Mouse (Mus musculus) ES-E14 (cell line): ENCODE data around the gene Itch. TPM values are rescaled to one million over a fixed set of nuclear protein-coding genes. Genes with fewer than 3 reads are reported as not detected.
"Not testable (repeated sequence)": the region's sequence is repeated elsewhere in the genome, so short reads cannot be mapped to it uniquely, and the experiment has no call there.

Experiments used
- DNase-seq: peaks from one replicate; pipeline ENCODE4 v3.0.0-alpha.2; 2013; ENCODE audit warnings: low read depth, low spot score
- H3K27ac ChIP-seq: 2 replicates; pipeline ENCODE4 v1.5.1; 2012; ENCODE audit warnings: low read depth, mild to moderate bottlenecking, low read length, moderate library complexity, mixed read lengths; ENCODE audit not compliant: poor library complexity, insufficient read depth, severe bottlenecking
- H3K36me3 ChIP-seq: 2 replicates; pipeline ENCODE4 v1.6.1; 2012; ENCODE audit warnings: mild to moderate bottlenecking, low read length, moderate library complexity, mixed read lengths; ENCODE audit not compliant: control insufficient read depth, poor library complexity, insufficient read depth, severe bottlenecking
- H3K4me1 ChIP-seq, 2 experiments: fragments of 150-350 bp in 1 of 2; sonication (generic) in 1 of 2; 2 replicates each; pipeline ENCODE4 v1.6.1; 2012; ENCODE audit warnings: low read length in 2 of 2, mild to moderate bottlenecking in 1 of 2, mixed read lengths in 1 of 2; ENCODE audit not compliant: control insufficient read depth in 2 of 2, insufficient read depth in 2 of 2, poor library complexity in 1 of 2
- H3K4me3 ChIP-seq, 2 experiments: fragments of 150-350 bp in 1 of 2; sonication (generic) in 1 of 2; 2 replicates each; pipeline ENCODE4 v1.5.1; 2012; ENCODE audit warnings: low read length in 2 of 2, low read depth in 1 of 2, mild to moderate bottlenecking in 1 of 2, mixed read lengths in 1 of 2; ENCODE audit not compliant: insufficient read depth in 1 of 2, poor library complexity in 1 of 2, severe bottlenecking in 1 of 2
- H3K9ac ChIP-seq: 2 replicates; pipeline ENCODE4 v1.6.1; 2012; ENCODE audit warnings: low read depth, mild to moderate bottlenecking, low read length, mixed read lengths; ENCODE audit not compliant: poor library complexity, insufficient read depth, severe bottlenecking
- H3K9me3 ChIP-seq: fragments of 150-350 bp; sonication (generic); 2 replicates; pipeline ENCODE4 v1.6.1; 2012; ENCODE audit warnings: low read depth, mild to moderate bottlenecking, low read length; ENCODE audit not compliant: control insufficient read depth, insufficient read depth
- CHD2 ChIP-seq: IDR thresholded peaks from 2 replicates; pipeline ENCODE4 v1.6.1; 2014; ENCODE audit warnings: mild to moderate bottlenecking, low read depth, low read length, inconsistent platforms
- HCFC1 ChIP-seq: IDR thresholded peaks from 2 replicates; pipeline ENCODE4 v1.6.1; 2012; ENCODE audit warnings: low read length, inconsistent platforms, borderline replicate concordance; ENCODE audit not compliant: insufficient read depth
- MAFK ChIP-seq: IDR thresholded peaks from 2 replicates; pipeline ENCODE4 v1.6.1; 2014; ENCODE audit warnings: mild to moderate bottlenecking, low read depth, low read length, inconsistent platforms; ENCODE audit not compliant: insufficient read depth
- ZC3H11A ChIP-seq: IDR thresholded peaks from 2 replicates; pipeline ENCODE4 v1.6.1; 2012; ENCODE audit warnings: low read depth, mild to moderate bottlenecking, inconsistent platforms, low read length, borderline replicate concordance
- ZNF384 ChIP-seq: IDR thresholded peaks from 2 replicates; pipeline ENCODE4 v1.6.1; 2012; ENCODE audit warnings: low read depth, low read length, inconsistent platforms
- in situ Hi-C, 2 experiments: fragments of 600-800 bp; cut with MboI; formaldehyde crosslinking; loops; one replicate each; pipeline ENCODE4 v1.15.1; 2025; ENCODE audit warnings: low sequenced_read_pairs in 2 of 2, inconsistent platforms in 1 of 2; ENCODE audit not compliant: unreplicated experiment in 2 of 2
- total RNA-seq: library from RNA; depleted of rRNA; stranded (reverse); fragments of 300-350 nt; gene quantifications from 2 replicates; pipeline ENCODE4 v1.2.3, GENCODE M21; 2012

Itch gene
- total RNA-seq, 1 experiment, result 38.7 TPM

DNA sequence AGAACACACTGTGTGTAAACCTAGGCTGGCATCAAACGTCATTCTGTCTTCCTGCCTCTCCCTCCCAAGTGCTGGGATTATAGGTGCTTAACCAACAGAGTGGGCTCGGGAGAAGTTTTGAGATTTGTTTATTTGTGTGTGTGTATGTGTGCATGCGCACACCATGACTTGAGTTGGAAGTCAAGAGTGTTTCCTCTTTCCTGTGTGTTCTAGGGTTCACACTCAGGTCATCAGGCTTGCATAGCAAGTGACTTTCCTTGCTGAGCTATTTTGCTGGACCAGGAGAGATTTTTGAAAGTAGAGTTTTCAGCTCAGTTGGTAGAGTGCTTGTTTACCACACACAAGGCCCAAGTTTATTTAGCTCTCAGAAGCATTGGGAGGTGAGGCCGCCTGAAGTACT lies 1.8 kb downstream of the Itch start:
- H3K4me1 ChIP-seq, result peaks cover 2 to 3% of the 10 kb centered on the region in 2 experiments; a peak in 1 of 4 replicates
- H3K9me3 ChIP-seq, result no peaks in the 10 kb centered on the region
- H3K4me3 ChIP-seq, result no peak overlapping the region
- no peak overlapping the region for H3K27ac ChIP-seq
- no peaks in the 10 kb centered on the region; the same call in none of the 2 replicates for H3K36me3 ChIP-seq
- TF ChIP-seq ZC3H11A (no peak), CHD2 (no peak), ZNF384 (no peak), HCFC1 (no peak), MAFK (no peak)
- in situ Hi-C loops, result no loop called here
- DNase-seq, result no peak
- H3K9ac ChIP-seq, result no peak overlapping the region

DNA sequence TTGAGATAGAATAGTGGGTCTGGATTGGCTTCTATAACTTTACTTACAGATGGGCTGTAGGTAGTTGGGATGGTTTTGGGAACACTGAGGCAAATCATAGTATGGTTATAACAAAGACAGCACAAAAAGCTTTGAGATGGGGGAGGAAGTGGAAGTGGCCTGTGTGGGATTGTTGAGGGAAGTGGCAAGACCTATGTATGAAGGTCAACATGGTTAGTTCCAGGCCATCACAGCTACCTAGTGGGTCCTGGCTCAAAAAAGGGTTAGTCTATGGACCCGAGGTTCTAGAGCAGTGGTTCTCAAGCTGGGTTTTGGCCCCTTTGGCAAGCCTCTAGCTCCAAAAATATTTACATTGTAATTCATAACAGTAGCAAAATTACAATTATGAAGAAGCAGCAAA lies 2.2 kb downstream of the Itch start:
- H3K4me3 ChIP-seq, result no peak overlapping the region

DNA sequence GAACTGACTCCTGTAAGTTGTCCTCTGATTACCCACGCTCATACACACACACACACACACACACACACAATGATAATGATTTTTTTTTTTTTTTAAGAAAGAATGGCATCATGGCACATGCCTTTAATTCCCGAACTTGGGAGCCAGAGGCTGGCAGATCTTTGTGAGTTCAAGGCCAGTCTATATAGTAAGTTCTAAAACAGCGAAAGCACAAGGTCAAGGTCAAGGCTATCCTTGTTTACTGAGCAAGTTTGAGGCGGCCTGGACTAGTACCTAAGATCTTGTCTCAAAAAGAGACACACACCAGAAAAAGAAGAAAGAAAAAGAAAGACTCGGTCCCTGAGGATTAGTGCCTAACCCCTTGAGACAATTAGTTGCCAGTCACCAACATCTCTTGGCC lies 7.7 kb downstream of the Itch start:
- Histone ChIP-seq H3K36me3 (peaks cover 12% of the 10 kb centered on the region), H3K27ac (peak overlapping the region; percentile 31; the same call in 1 of the 2 replicates)
- peak; percentile 12 for DNase-seq

More for the DNA sequence above, 2.2 kb downstream of the Itch start:
- Histone ChIP-seq H3K9ac (no peak overlapping the region), H3K27ac (no peak overlapping the region), H3K36me3 (peaks cover 2% of the 10 kb centered on the region), H3K4me1 (peaks cover 3 to 4% of the 10 kb centered on the region in 2 experiments; a peak in 2 of 4 replicates), H3K9me3 (no peaks in the 10 kb centered on the region)
- TF ChIP-seq HCFC1 (no peak), CHD2 (no peak), ZNF384 (no peak), ZC3H11A (no peak), MAFK (no peak)
- in situ Hi-C loops, result no loop called here
- DNase-seq, result no peak

DNA sequence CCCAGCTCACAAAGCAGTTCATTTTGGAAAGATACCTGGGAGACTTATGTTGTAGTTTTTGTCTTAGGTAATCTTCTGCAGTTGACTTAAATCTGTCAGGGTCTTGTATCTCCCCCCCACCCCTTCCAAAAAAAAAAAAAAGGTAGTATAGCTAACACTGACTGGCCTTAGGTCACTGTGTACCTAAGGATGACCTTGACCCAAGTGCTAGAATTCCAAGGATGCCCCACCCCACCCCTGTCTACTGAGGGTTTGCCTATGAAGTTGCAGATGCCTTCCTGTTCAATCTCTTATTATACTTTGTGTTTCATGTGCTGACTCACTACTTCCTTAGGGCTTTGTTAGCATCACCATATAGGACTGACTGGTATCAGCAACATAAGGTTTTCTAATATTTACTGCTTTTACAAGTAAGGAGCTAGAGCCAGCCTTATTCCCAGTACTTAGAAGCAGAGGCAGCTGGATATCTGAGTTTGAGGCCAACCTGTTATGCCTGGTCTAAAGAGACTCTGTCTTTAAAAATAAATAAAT lies 8.8 kb downstream of the Itch start:
- in situ Hi-C loops, result no loop called here
- Histone ChIP-seq H3K9me3 (peaks cover 5% of the 10 kb centered on the region), H3K27ac (no peak overlapping the region), H3K4me1 (peaks cover 4 to 6% of the 10 kb centered on the region in 2 experiments), H3K9ac (no peak overlapping the region), H3K36me3 (peaks cover 19% of the 10 kb centered on the region), H3K4me3 (no peak overlapping the region)
- DNase-seq, result no peak
- TF ChIP-seq ZNF384, result peak; percentile 92
- TF ChIP-seq HCFC1, result no peak
- TF ChIP-seq MAFK, result 0 out of 2 replicates have a peak, but pooled peaks have one; percentile 53

More for the DNA sequence above, 7.7 kb downstream of the Itch start:
- in situ Hi-C loops, result no loop called here
- Histone ChIP-seq H3K9me3 (no peaks in the 10 kb centered on the region), H3K4me1 (peaks cover 4 to 6% of the 10 kb centered on the region in 2 experiments), H3K4me3 (no peak overlapping the region), H3K9ac (no peak overlapping the region)
- TF ChIP-seq HCFC1 (no peak), ZNF384 (0 out of 2 replicates have a peak, but pooled peaks have one; percentile 35)

DNA sequence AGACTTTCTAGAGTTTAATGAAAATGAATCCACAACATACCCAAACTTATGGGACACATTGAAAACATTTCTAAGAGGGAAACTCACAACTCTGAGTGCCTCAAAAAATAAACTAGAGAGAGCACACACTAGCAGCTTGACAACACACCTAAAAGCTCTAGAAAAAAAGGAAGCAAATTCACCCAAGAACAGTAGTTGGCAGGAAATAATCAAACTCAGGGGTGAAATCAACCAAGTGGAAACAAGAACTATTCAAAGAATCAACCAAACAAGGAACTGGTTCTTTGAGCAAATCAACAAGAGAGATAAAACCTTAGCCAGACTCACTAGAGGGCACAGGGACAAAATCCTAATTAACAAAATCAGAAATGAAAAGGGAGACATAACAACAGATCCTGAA lies 16.0 kb downstream of the Itch start:
- H3K36me3 ChIP-seq, result peaks cover 18% of the 10 kb centered on the region
- DNase-seq, H3K9me3 ChIP-seq, H3K9ac ChIP-seq, in situ Hi-C loops, H3K4me1 ChIP-seq, H3K27ac ChIP-seq, H3K4me3 ChIP-seq: not testable (repeated sequence)
